Mouse (Mus musculus) adrenal gland, postnatal 25 days (tissue): ENCODE data around the gene Hmga1b. TPM values are rescaled to one million over a fixed set of nuclear protein-coding genes. Genes with fewer than 3 reads are reported as not detected.
A peak's percentile ranks its signal among the peaks of the same experiment; 100 is the strongest.
"Not testable (repeated sequence)": the region's sequence is repeated elsewhere in the genome, so short reads cannot be mapped to it uniquely, and the experiment has no call there.

Source experiments
- DNase-seq: peaks from one replicate; pipeline ENCODE4 v3.0.0; 2021; ENCODE audit warnings: mixed read lengths
- long read RNA-seq: library from polyadenylated mRNA; stranded (forward); transcript quantifications from one replicate; pipeline ENCODE4 v2.0.0, GENCODE M21; 2021
- total RNA-seq: library from RNA; stranded (reverse); gene quantifications from 2 replicates; pipeline ENCODE4 v1.2.3, GENCODE M21; 2021

Gene Hmga1b
- 11.4 and 18.7 TPM in 2 replicates for total RNA-seq
- long read RNA-seq, partial matches to known transcripts, result 0 of 5 reads
- long read RNA-seq, other reads (novel, unspliced or antisense), result 1 of 5 reads

DNA sequence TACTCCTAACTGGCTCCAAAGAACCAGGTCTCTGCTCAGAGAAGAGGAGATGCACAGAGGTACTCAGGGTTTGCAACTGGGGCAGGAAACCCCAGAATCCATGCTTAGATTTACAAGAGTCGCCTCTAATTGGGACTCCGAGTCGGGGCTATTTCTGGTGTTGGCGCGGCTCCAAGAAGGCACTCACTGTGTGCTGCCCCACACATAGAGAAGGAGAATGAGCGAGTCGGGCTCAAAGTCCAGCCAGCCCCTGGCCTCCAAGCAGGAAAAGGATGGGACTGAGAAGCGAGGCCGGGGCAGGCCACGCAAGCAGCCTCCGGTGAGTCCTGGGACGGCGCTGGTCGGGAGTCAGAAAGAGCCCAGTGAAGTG, at the start of gene Hmga1b:
Hmga1b (plus strand) TSS at position 123 of the 370 bp plus-strand sequence.
- DNase-seq, result not testable (repeated sequence)

DNA sequence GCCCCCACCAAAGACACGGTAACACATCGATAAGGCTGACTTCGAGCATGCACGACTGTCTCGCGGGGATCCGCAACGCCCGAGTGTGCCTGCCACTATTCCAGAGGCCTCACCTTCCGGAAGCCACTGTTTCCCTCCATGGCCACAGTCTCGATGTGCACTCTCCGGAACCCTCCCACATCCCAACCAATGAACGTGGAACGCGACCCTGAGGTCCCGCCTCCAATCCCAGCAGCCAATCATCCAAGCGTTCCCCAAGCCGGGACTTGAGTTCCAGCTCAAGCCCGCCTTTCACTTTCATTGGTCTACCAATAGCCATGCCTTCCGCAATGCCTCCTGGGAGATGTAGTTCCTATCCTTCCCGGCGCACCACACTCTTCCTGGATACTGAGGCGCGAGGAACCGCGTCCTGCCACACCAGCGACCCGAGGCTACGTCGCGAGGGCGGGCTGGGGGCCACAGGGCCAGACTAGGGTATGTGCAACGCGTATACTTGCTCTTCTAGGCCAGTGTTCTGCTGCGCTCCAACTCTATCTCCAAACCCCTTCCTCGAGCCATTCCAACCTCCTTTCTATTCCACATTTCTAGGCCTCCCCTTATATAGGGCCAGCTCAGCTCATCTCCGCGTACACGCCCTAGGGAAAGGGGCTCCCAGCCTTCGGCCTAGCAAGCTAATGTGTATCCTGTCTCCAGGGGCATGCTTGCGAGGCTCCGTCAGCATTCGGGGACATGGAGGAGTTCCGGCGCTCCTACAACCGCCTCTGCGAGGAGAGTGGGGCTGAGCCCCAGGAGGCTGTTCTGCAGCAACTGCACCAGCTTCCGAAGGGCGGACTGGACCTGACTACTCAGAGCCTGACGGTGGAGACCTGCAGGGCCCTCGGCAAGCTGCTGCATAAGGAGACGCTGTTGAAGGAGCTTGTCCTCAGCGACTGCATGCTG, 48.7 kb upstream of the Hmga1b start, which contains the start of the genes Cenpx and Lrrc45:
Cenpx (minus strand) TSS at position 159 of the 939 bp plus-strand sequence.
Lrrc45 (plus strand) TSS at position 346 of the 939 bp plus-strand sequence.
- peak; percentile 93 for DNase-seq

DNA sequence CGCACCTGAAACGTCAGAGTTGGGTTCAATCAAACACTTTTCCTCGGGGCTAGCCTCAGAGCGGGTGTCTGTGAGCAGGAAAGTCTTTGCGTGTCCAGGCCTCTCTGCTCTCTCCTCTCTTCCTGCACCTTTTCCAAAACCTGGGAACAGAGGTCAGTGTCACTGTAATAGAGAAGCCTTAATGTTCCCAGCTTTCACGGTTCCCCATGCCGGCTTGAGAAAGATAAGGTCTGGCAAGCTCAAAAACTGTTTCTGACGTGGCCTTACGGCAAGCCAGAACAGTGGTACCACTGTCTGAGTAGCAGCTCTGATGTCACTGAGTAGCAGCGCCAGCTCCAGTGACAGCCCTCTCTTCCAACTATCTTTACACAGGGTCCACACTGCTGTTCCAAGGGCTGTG, 48.0 kb upstream of the Hmga1b start:
- DNase-seq, result no peak

DNA sequence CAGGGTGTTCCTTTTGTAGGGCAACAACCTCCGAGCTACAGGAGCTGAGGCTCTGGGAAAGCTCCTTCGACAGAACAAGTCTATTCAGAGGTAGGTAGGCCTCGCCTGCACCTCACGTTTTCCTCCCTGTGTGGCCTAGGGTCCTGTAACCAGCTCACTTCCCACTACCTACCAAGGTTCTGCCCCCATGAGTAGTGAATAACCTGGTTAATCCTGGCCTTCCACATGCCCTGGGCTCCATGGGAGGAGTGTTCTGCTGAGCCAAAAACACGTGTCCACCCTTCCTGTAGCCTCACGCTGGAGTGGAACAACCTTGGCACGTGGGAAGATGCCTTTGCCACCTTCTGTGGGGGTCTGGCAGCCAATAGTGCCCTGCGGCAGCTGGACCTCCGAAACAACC, 47.5 kb upstream of the Hmga1b start:
- DNase-seq, result no peak

DNA sequence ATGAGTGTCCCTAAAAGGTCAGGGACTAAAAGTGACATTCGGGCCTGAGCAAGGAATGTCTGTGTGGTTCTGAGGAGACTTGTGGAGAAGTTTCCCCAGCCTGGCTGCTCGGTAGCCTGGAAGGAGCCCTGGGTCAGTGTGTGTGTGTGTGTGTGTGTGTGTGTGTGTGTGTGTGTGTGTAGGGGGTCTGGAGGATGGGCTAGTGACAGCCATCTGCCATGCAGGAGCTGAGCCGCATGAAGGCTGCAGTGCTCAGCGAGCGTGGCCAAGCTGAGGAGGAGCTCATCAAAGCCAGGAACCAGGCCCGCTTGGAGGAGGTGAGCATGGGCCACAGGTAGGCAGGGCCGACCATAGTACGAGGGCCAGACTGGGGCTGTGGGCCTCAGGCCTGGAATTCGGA, 43.4 kb upstream of the Hmga1b start:
- DNase-seq, result no peak

DNA sequence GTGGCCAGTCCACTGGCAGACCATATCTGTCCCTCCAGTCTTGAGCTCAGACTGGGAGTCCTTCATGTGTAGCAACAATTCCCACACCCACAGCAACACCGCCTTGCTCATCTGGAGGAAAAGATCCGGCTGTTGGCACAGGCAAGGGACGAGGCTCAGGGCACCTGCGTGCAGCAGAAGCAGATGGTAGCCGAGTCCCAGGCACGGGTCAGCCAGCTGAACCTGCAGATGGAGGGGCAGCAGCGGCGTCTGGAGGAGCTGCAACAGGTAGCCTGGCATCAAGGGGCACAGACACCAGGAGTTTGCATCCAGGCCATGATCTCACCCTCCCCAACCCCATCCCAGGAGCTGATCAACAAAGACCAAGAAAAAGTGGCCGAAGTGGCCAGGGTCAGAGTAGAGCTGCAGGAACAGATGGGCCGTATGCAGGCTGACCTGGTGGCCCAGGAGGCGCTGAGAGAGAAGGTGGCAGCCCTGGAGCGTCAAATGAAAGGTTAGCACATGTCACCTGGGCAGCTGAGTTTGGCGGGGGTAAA, 42.7 kb upstream of the Hmga1b start:
- no peak for DNase-seq

DNA sequence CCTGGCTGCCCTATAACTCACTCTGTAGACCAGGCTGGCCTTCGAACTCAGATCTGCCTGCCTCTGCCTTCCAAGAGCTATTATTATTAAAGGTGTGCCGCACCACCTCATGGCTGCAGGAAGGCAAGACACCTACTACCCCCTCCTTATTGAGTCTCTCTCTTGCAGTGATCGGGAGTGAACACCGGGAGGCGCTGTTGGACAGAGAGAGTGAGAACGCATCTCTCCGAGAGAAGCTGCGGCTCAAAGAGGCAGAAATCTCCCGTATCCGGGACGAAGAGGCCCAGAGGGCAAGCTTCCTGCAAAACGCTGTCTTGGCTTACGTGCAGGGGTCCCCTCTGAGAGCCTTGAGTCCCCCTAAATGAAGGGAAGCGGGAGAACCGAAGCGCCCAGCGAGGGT, 42.1 kb upstream of the Hmga1b start:
- peak; percentile 93 for DNase-seq

DNA sequence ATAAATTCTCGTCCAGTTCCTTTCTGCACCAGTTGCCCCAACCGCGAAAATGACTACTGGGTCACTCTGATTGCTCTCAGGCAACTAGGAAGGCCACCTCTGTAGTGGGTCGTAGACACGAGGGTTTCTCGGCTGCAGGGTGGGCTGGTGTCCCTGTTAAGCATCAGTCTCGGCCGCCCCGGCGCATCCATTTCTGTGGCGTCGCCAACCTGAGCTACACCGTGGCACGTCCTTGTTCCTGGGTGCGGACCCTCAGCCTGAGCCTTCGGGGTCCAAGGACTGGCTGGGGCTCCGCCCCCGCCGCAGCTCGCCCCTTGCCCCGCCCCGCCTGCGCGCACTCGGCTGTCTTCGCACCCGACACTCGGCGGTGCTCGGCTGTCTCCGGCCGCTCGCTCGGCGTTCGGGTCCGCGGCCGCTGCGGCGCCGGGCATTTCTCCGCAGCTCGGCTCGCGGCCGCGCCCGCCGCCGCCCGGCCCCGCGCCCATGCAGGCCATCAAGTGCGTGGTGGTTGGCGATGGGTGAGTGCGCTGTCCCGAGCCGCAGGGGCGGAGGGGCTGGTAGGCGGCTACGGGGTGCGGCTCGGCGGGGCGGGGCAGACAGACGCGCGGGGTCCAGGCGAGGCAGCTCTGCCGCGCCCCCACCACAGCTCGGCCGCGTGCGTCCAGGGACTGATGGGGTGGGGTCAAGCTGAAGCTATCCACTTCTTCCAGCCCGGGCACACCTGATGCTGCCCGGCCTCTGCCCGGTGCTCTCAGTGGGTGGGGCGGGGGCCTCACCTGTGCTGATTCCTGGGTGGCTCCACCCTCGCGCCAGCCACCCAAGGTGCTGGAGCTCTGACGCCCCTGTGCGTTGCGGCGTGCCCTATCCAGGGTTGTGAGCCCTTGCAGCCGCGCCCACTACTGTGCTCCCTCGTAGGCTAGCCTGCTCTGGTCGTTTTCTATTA, 41.2 kb upstream of the Hmga1b start, which contains the start of gene Rac3:
Rac3 (plus strand) TSS at position 347 of the 943 bp plus-strand sequence.
- peak; percentile 78 for DNase-seq

DNA sequence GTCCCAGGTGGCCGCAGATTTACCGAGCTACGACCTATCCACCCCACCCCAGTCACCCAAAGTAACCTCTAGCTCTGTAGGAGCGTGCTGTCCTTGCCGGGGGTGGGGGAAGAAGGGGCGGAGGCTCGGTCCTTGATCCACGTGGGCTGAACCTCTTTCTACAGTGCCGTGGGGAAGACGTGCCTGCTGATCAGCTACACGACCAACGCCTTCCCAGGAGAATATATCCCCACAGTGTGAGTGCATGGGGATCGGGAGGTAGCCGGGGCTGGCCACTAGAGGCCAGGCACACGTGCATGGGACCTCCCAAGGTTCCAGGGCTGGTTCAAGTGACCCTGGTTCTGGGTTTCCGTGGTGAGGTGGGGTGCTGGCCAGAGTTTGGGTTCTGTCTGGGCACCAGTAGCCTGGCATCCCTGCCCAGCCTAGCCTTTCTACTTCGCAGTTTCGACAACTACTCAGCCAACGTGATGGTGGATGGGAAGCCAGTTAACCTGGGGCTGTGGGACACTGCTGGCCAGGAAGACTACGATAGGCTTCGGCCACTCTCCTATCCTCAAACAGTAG, 40.4 kb upstream of the Hmga1b start:
- DNase-seq, result no peak

DNA sequence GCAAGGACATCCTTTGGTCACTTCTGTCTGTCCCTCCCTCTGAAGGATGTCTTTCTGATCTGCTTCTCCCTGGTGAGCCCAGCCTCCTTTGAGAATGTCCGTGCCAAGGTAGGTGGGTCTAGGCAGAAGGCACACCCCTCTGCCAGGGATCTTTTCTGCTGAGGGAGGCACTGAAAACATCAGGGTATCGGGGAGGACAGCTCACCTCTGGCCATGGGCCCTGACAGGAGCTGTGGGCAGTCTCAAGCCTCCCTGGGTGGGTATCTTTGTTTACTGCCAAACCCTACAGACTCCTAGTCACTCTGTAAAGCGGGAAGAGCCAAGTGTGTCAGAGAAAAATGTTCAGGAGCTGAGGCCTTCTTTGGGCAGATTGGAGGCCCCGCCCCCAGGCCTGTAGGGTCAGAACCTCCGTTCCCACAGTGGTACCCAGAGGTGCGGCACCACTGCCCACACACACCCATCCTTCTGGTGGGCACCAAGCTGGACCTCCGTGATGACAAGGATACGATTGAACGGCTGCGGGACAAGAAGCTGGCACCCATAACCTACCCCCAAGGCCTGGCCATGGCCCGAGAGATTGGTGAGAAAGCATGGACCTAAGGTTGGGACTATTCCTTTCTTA, 39.7 kb upstream of the Hmga1b start:
- DNase-seq, result no peak

DNA sequence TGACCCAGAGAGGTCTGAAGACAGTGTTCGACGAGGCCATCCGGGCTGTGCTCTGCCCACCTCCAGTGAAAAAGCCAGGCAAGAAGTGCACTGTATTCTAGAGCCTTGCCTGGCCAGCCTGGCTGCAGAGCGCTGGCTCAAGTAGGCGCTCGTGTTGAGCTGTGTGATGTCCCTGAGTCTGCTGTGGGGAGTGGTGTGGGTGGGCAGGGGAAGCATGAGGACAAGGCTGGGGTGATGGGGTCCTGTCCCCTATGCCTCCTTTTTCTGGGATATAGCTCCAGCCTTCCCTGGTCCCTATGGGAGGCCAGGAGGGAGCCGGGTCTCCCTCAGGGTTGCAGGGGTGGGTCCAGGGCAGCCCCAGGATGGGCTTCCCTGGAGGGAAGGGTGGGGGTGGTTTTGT, 39.1 kb upstream of the Hmga1b start:
- DNase-seq, result no peak

DNA sequence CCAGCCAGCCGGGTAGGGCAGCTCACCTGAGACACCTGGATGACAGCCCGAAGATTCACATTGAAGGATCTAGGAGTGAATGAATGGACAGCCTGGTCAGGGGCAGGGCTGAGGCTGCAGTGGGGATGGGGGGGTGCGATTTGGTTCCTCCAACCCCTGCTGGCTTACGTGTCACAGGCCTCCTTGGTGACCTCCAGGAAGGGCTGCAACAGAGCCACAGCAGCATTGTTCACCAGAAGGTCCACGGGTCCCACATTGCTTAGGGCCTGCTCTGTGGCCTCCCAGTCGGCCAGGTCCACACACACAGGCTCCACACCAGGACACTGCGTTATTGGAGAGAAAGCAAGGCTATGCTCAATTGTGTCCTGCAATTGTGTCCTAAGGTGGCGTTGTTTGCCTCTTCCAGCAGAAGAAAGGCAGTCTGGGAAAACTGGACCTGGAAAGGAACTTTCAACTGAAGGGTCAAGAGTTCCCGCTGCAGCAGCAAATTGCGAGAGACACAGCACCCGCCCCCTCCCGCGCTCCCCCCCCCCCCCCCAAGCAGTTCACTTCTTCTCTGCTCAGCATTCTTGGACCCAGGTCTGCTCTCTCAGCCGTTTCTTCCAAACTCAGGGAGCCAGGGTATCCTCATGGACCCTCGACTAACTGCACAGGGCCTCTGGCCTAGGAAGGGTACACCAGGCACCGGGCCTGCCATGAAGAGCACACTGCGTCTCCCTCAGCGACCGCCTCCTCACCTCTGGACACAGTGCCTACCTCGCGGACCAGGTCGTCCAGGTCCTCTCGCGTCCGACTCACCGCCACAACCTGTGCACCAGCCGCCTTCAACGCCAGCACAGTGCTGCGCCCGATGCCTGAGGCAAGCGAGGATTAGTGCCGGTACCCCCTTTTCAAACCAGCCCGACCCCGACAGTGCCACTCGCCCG, 36.1 kb upstream of the Hmga1b start:
- no peak for DNase-seq

DNA sequence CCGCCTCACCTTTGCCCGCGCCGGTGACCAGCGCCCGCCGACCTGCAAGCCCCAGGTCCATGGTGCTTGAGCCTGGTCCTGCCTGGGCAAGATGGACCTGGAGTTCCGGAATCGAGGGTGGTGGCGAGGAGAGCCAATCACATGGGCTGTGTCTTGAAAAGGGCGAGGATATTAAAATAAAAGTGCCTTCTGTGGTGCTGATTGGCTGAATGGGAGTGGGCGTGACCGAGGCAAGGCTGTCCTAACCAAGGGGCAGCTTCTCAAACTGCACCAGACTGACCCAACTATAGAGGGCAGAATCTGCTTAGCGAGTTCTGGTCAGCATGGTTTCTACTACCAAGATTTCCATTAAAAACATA, 35.4 kb upstream of the Hmga1b start, which contains the start of gene Dcxr:
Dcxr (minus strand) TSS at position 113 of the 359 bp plus-strand sequence.
- peak; percentile 86 for DNase-seq

DNA sequence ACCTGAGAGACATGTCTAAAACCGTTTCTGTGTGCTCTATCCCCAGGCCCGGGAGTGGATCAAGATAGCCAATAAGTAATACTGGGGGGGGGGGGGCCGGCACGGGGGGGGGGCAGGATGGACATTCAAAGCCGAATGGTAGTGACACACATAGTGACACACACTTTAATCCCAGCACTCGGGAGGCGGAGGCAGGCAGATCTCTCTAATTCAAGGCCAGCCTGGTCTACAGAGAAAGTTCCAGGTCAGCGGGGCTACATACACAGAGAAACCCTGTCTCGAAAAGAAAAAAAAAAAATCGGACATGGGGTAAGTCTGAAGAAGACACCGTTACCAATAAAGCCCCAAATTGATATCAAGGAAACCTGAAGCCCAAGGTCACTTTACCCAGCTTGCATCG, 35.0 kb upstream of the Hmga1b start:
- DNase-seq, result no peak

DNA sequence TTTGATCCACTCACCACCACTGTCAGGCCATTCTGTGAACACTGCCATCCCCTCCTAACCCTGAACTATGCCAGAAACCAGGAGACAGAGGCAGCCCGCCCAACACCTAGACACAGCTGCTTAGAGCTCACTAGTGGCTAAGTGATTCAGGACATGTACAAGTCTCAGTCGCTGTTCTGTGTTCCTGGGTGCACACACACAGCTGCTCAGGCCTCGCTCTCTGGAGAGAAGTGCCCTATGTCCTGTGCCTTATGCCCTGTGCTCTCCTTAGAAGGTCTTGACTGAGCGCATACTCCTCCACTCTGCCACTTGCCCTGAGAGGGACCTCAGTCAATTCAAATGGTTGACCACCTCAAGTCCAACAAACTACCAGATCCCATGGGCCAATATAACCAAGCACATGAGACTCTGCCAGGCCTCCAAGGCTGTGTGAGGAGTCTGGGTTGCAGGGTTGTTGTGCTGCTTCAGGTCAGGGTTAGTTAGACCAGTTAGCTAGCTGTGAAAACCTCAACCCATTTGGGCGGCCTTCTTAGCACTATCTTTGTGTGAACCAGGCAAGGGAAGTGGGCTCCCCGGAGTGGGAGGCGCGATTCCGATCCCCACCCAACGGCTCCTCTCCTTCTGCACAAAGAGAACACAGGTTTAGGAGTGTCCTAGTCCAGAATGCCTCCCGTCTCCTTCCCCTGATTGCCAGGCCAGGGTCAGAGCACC, 33.9 kb upstream of the Hmga1b start:
- DNase-seq, result no peak

DNA sequence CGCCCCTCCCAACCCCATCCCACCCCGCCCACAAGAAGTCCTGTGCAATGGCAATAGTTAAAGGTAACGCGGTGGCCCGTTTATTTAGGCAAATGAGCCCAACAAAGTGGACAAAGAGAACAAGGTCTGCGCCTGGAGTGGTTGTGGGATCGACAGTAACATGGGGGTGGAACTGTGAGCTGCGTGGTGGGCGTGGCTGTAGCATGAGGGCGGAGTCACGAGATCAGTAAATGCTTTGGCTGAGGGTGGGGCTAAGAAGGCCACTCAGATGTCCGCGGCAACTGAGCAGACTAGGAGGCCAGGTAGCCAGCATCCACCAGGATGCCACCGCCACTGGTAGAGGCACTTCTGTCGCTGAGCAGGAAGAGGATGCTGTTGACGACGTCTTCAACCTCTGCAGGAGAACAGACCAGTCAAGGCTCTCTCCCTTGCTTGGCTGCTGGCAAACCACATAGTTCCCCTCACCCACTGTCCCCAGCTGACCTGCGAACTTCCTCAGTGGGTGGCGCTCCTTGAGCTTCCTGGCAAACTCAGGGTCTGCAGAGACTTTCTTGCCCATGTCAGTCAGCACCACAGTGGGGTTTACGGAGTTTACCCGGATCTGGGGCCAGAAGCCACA, 33.1 kb upstream of the Hmga1b start:
- DNase-seq, result not testable (repeated sequence)

DNA sequence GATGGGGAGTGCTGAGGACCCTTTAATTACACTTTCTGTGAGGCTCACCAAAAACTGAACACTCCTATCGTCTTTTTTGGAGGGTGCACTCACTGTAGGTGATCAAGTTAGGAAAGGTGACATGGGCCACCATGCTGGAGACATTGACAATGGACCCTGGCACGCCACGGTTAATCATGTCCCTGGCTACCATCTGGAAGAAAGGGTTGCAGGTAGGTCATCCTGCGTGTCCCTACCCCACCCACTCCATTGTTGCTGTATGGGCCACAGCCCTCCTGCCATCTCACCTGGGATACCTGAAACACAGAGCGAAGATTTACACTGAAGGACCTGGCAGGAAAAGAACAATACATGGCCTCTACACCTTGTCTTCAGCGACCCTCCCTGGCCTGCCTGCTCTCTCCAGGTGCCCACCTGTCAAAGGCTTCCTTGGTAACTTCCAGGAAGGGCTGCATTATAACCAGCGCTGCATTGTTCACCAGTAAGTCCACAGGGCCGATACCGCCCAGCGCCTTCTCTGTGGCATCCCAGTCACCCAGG, 32.2 kb upstream of the Hmga1b start:
- no peak for DNase-seq

DNA sequence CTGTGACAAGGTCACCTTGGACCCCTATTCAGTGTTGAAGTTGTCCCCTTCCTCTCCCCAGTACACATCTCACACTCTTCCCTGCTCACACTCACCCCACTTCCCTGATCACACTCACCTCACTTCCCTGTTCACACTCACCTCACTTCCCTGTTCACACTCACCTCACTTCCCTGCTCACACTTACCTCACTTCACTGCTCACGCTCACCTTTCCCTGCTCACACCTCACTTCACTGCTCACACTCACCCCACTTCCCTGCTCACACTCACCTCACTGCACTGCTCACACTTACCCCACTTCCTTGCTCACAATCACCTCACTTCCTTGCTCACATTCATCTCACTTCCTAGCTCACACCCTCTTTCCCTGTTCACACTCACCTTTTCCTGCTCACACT, 31.2 kb upstream of the Hmga1b start:
- DNase-seq, result no peak
